Mouse (Mus musculus): ENCODE measurements around the gene Siah3.

DNA sequence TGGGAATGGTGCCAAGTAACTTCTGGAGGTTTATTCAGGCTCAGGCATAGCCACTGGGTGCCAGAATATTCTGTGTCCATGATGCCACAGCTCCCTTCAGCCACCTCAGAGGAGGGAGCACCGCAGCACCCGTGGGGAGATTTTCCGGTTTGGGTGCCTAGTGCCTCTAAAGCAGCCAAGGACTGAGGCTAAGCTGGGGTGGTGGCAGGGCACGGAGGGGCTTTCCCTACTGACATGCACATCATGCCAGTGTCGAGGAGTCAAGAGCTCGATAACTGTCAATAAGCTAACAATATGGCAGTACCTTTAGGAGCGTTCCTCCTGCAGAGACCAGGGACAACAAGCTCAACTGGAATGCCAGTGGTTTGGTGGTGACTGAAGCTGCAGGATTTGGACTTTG is 35.9 kb upstream of the Siah3 start:
- TF ChIP-seq MYOD1 (IDR thresholded peaks at IDR 0.05; ENCODE audit: control insufficient read depth, insufficient read length, low read depth) (no peak), CTCF (IDR thresholded peaks at IDR 0.05; ENCODE audit: control insufficient read depth, insufficient read depth, insufficient read length) (no peak)
